Mouse (Mus musculus): ENCODE data around the gene Myh14. TPM values are rescaled to one million over a fixed set of nuclear protein-coding genes. Genes with fewer than 3 reads are reported as not detected.
A peak's percentile ranks its signal among the peaks of the same experiment; 100 is the strongest.

The Myh14 gene
- total and polyA plus RNA-seq, 3 experiments: 0.09 to 1.5 (median 0.60) TPM

DNA sequence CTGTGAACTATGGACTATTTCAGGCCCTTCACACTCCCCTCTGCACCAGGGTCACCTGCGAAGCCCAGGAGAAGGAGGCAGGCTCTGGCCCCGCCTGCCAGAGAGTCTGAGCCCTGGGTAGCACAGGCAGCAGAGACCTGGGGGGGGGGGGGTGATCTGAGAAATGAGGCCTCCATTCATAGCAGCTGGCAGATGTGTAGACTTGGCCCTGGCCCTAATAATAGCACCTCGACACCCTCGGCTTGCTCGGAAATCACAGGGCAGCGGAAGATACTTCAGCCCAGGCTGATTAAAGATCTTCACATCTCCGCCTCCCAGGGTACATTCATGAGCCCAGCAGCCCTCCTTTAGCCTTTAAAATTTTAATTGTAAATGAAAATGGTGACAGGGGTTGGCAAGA is 58.5 kb downstream of the Myh14 start:
- Histone ChIP-seq H3K4me1 (ENCODE audit: control insufficient read depth in 1 of 2, insufficient read depth in 2 of 2) (peaks cover 18 to 44% of the 10 kb centered on the region in 2 experiments), H3K9me3 (replicated peaks; ENCODE audit: low read length) (peaks cover 5% of the 10 kb centered on the region), H3K4me3 (replicated peaks in 1 of 3; ENCODE audit: low read depth in 2 of 3, low read length in 2 of 3, poor library complexity in 1 of 3) (no peak overlapping the region), H3K27me3 (replicated peaks) (no peaks in the 10 kb centered on the region), H3K79me2 (replicated peaks; ENCODE audit: control insufficient read depth, extremely low read depth, insufficient read depth, poor library complexity, severe bottlenecking) (no peaks in the 10 kb centered on the region), H3K4me2 (ENCODE audit: insufficient read depth, low read depth, poor library complexity, severe bottlenecking) (no peak overlapping the region), H3K36me3 (replicated peaks in 1 of 2; ENCODE audit: control insufficient read depth in 1 of 2, insufficient read depth in 1 of 2, low read length in 1 of 2) (no peaks in the 10 kb centered on the region), H3K27ac (ENCODE audit: insufficient read depth, low read depth) (no peak overlapping the region), H3K9ac (ENCODE audit: insufficient read depth, low read depth) (no peak overlapping the region)
- DNase-seq (ENCODE audit: extremely low read depth): peak; percentile 61
- dilution Hi-C loops (cut with MboI; ENCODE audit: extremely low pct_ligation_motif_present, extremely low pct_unique_long_range_greater_than_20kb, low sequenced_read_pairs): no loop called here
- TF ChIP-seq GABPA (IDR thresholded peaks at IDR 0.05; ENCODE audit: insufficient replicate concordance, low read depth, low read length) (no peak), KAT2A (IDR thresholded peaks at IDR 0.05; ENCODE audit: insufficient replicate concordance, low read length) (no peak), MEF2A (IDR thresholded peaks at IDR 0.05; ENCODE audit: borderline replicate concordance, low read depth, low read length) (peak; percentile 65; the same call in 1 of the 2 replicates), TCF12 (IDR thresholded peaks at IDR 0.05; ENCODE audit: low read depth, low read length) (peak; percentile 60), MAFK (IDR thresholded peaks at IDR 0.05; ENCODE audit: insufficient replicate concordance, low read length) (no peak), CHD1 (IDR thresholded peaks at IDR 0.05; ENCODE audit: low read depth, low read length) (no peak), PAX5 (IDR thresholded peaks at IDR 0.05; ENCODE audit: low read length) (no peak), USF2 (conservative IDR thresholded peaks at IDR 0.05; ENCODE audit: low read depth, low read length) (no peak), CTCF (conservative IDR thresholded peaks at IDR 0.05 in 1 of 2, IDR thresholded peaks at IDR 0.05 in 1 of 2; ENCODE audit: low read depth in 2 of 2, low read length in 2 of 2) (no peak), MYC (IDR thresholded peaks at IDR 0.05; ENCODE audit: low read depth, low read length) (no peak), CHD2 (IDR thresholded peaks at IDR 0.05; ENCODE audit: low read length) (peak; percentile 37; the same call in 1 of the 2 replicates), HCFC1 (IDR thresholded peaks at IDR 0.05; ENCODE audit: low read depth, low read length) (no peak)
- in situ Hi-C loops (cut with MboI; ENCODE audit: low pct_ligation_motif_present, low pct_unique_long_range_greater_than_20kb, low sequenced_read_pairs): no loop called here

DNA sequence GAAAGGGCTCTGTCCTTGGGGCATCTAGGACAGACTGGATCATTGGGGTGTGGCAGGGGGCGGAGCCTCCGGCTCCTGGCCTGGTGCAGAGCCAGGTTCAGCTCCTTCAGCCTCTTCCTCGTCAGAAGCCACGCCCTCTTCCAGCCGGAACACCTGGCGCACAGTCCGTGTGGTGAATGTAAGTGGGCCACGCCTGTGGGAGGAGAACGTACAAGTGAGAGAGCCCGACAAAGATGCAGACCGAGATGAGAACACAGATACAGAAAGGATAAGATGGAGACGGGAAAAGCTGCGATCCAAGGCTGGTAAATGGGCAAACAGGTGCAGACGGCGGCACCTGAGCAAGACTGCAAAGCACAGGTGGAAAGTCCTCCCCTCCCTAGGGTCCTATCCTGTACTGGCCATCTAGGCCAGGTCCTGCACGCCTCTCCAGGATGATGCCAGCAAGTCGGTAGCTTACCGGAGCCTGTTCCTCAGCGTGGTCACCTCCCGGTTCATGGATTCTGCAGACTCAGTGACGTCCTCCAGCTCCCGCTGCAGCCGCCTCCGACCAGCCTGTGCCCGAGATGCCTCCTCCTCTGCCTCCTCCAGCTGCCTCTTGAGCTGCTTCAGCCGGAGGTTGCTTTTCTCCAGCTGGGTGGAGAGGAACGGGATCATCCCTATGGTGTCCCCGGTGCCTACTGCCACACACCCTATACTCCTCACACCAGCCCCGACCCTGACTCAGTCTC is 64.3 kb downstream of the Myh14 start:
- H3K27ac ChIP-seq (ENCODE audit: insufficient read depth, low read depth): no peak overlapping the region
- in situ Hi-C loops (cut with MboI; ENCODE audit: low pct_ligation_motif_present, low pct_unique_long_range_greater_than_20kb, low sequenced_read_pairs): loop anchor here (5.0 kb wide), 1 partner anchor 36 kb away; no protein-coding TSS in a partner anchor
- DNase-seq (ENCODE audit: extremely low read depth): no peak
- no peaks in the 10 kb centered on the region for H3K27me3 ChIP-seq (replicated peaks)
- H3K9me3 ChIP-seq (replicated peaks; ENCODE audit: low read length): no peaks in the 10 kb centered on the region
- H3K4me1 ChIP-seq (ENCODE audit: control insufficient read depth in 1 of 2, insufficient read depth in 2 of 2): peaks cover 19 to 42% of the 10 kb centered on the region in 2 experiments
- dilution Hi-C loops (cut with MboI; ENCODE audit: extremely low pct_ligation_motif_present, extremely low pct_unique_long_range_greater_than_20kb, low sequenced_read_pairs): no loop called here
- no peaks in the 10 kb centered on the region for H3K79me2 ChIP-seq (replicated peaks; ENCODE audit: control insufficient read depth, extremely low read depth, insufficient read depth, poor library complexity, severe bottlenecking)
- no peak overlapping the region for H3K9ac ChIP-seq (ENCODE audit: insufficient read depth, low read depth)
- peaks cover 0 to 3% of the 10 kb centered on the region in 2 experiments for H3K36me3 ChIP-seq (replicated peaks in 1 of 2; ENCODE audit: control insufficient read depth in 1 of 2, insufficient read depth in 1 of 2, low read length in 1 of 2)
- H3K4me3 ChIP-seq (replicated peaks in 1 of 3; ENCODE audit: low read depth in 2 of 3, low read length in 2 of 3, poor library complexity in 1 of 3): no peak overlapping the region
- no peak overlapping the region for H3K4me2 ChIP-seq (ENCODE audit: insufficient read depth, low read depth, poor library complexity, severe bottlenecking)
- TF ChIP-seq GABPA (IDR thresholded peaks at IDR 0.05; ENCODE audit: insufficient replicate concordance, low read depth, low read length) (no peak), MYC (IDR thresholded peaks at IDR 0.05; ENCODE audit: low read depth, low read length) (no peak), CHD2 (IDR thresholded peaks at IDR 0.05; ENCODE audit: low read length) (no peak), HCFC1 (IDR thresholded peaks at IDR 0.05; ENCODE audit: low read depth, low read length) (no peak), TBP (conservative IDR thresholded peaks at IDR 0.05; ENCODE audit: low read depth, low read length) (no peak), EP300 (IDR thresholded peaks at IDR 0.05; ENCODE audit: low read length) (no peak), MAZ (IDR thresholded peaks at IDR 0.05; ENCODE audit: low read depth, low read length) (no peak), MEF2A (IDR thresholded peaks at IDR 0.05; ENCODE audit: borderline replicate concordance, low read depth, low read length) (no peak), KAT2A (IDR thresholded peaks at IDR 0.05; ENCODE audit: insufficient replicate concordance, low read length) (no peak), JUN (IDR thresholded peaks at IDR 0.05; ENCODE audit: insufficient read depth, low read depth, low read length) (no peak), CTCF (conservative IDR thresholded peaks at IDR 0.05 in 1 of 2, IDR thresholded peaks at IDR 0.05 in 1 of 2; ENCODE audit: low read depth in 2 of 2, low read length in 2 of 2) (no peak), PAX5 (IDR thresholded peaks at IDR 0.05; ENCODE audit: low read length) (no peak), IRF4 (IDR thresholded peaks at IDR 0.05; ENCODE audit: low read depth, low read length) (no peak)

Data from CH12.LX (cell line).